Mouse (Mus musculus): ENCODE data around the gene Ddx20.

- no peak for TF ChIP-seq CTCF (IDR thresholded peaks at IDR 0.05; ENCODE audit: extremely low read depth, insufficient read depth, insufficient read length, insufficient replicate concordance)
- TF ChIP-seq POLR2A (IDR thresholded peaks at IDR 0.05; ENCODE audit: low read depth, low read length), result no peak
Measured at GRCm38 (mm10) chr3:105666996-105667523, 20.3 kb downstream of the Ddx20 start.

Measured in spleen, adult 2 months (tissue).